Mouse (Mus musculus) heart, adult 18-20 months (tissue): ENCODE results near the gene Rp9. TPM values are rescaled to one million over a fixed set of nuclear protein-coding genes. Genes with fewer than 3 reads are reported as not detected.

Experiments
- DNase-seq, 2 experiments: peaks; one replicate each; pipeline ENCODE4 v3.0.0; 2021 to 2022; ENCODE audit warnings: mixed read lengths in 1 of 2
- total RNA-seq, 2 experiments: library from RNA; stranded (reverse); gene quantifications; 2 replicates each; pipeline ENCODE4 v1.2.3; 2021

Gene Rp9
- total RNA-seq, 2 experiments from 2014 or later: 39.2 to 39.6 TPM

GRCm38 (mm10) chr9:22366621-22367020 lies 102.9 kb downstream of the Rp9 start:
- DNase-seq: peak in 1 of 2 experiments; percentile 9

GRCm38 (mm10) chr9:22366221-22366620 lies 103.3 kb downstream of the Rp9 start:
- DNase-seq: no peak

Other genes starting within 250 kb of the Rp9 start
- 10 to 100 TPM; 22.6 to 24.1 TPM for gene Zfp809, start 244.0 kb downstream of the Rp9 start, total RNA-seq
- gene Zfp599, start 209.8 kb downstream of the Rp9 start, total RNA-seq: under 1 TPM; 0.15 to 0.21 TPM
- gene Zfp810, start 162.1 kb downstream of the Rp9 start, total RNA-seq: 1 to 10 TPM; 4.7 to 5.5 TPM
- 1 to 10 TPM; 1.6 TPM for gene Anln, start 80.6 kb downstream of the Rp9 start, total RNA-seq
- gene 9530077C05Rik, start 58.2 kb downstream of the Rp9 start, total RNA-seq: under 1 TPM; 0.30 to 0.31 TPM
- gene Gm17545, start 15.5 kb downstream of the Rp9 start, total RNA-seq: not detected
- gene Bbs9, start 6.0 kb upstream of the Rp9 start, total RNA-seq: 10 to 100 TPM; 12.9 to 14.0 TPM